Mouse (Mus musculus) heart, embryonic 10.5 days (tissue): ENCODE measurements around the gene Wwp2. TPM values are rescaled to one million over a fixed set of nuclear protein-coding genes. Genes with fewer than 3 reads are reported as not detected.

Experiments used
- DNase-seq: peaks from one replicate; pipeline ENCODE4 v3.0.0-alpha.2; 2017; ENCODE audit warnings: low spot score
- H3K27ac ChIP-seq: fragments of 300-500 bp; sonication (generic); 2 replicates; pipeline ENCODE4 v1.5.1; 2016; ENCODE audit warnings: mild to moderate bottlenecking
- H3K27me3 ChIP-seq: fragments of 300-500 bp; sonication (generic); 2 replicates; pipeline ENCODE4 v1.6.1; 2016; ENCODE audit warnings: mild to moderate bottlenecking; ENCODE audit not compliant: poor library complexity, insufficient read depth, severe bottlenecking
- H3K36me3 ChIP-seq: fragments of 300-500 bp; sonication (generic); 2 replicates; pipeline ENCODE4 v1.6.1; 2016; ENCODE audit warnings: mild to moderate bottlenecking, moderate library complexity
- H3K4me1 ChIP-seq: fragments of 300-500 bp; sonication (generic); 2 replicates; pipeline ENCODE4 v1.6.1; 2016; ENCODE audit warnings: mild to moderate bottlenecking
- H3K4me3 ChIP-seq: fragments of 300-500 bp; sonication (generic); 2 replicates; pipeline ENCODE4 v1.5.1; 2016; ENCODE audit warnings: mild to moderate bottlenecking, moderate library complexity
- H3K9me3 ChIP-seq: fragments of 300-500 bp; sonication (generic); 2 replicates; pipeline ENCODE4 v1.6.1; 2016; ENCODE audit warnings: mild to moderate bottlenecking, moderate library complexity
- WGBS: fragments of 180-500 bp; shearing (Covaris S2); methylation state at CpG from one replicate; pipeline ENCODE4 v1.1.7; 2016; 5-methylcytosine and 5-hydroxymethylcytosine counted together
- microRNA counts: library from miRNA; unstranded; fragments of <30 nt; microRNA quantifications from one replicate; lab custom pipeline; 2017
- microRNA-seq: library from miRNA; unstranded; fragments of <30 nt; microRNA quantifications from one replicate; pipeline ENCODE4, GENCODE M21; 2017
- polyA plus RNA-seq: library from polyadenylated mRNA; unstranded; fragments of >200 nt; fragmentation: Nextera tagmentation; extraction: Ambion mirVana; gene quantifications from 2 replicates; pipeline ENCODE4 v1.2.1, GENCODE M21; 2016

Gene Wwp2
- polyA plus RNA-seq, 1 experiment from 2014 or later, result 46.4 TPM

- whole genome bisulfite sequencing, result 2% methylated on average over 17 of the region's 17 CpGs
- Histone ChIP-seq H3K9me3 (no peaks in the 10 kb centered on the region), H3K36me3 (peaks cover 38% of the 10 kb centered on the region), H3K4me1 (peaks cover 7% of the 10 kb centered on the region; the same call in 1 of the 2 replicates), H3K27ac (peak overlapping the region; percentile 95), H3K4me3 (peak overlapping the region; percentile 98), H3K27me3 (no peaks in the 10 kb centered on the region)
- DNase-seq, result no peak
Measured at GRCm38 (mm10) chr8:107587429-107587994, 151.3 kb downstream of the Wwp2 start.

DNA sequence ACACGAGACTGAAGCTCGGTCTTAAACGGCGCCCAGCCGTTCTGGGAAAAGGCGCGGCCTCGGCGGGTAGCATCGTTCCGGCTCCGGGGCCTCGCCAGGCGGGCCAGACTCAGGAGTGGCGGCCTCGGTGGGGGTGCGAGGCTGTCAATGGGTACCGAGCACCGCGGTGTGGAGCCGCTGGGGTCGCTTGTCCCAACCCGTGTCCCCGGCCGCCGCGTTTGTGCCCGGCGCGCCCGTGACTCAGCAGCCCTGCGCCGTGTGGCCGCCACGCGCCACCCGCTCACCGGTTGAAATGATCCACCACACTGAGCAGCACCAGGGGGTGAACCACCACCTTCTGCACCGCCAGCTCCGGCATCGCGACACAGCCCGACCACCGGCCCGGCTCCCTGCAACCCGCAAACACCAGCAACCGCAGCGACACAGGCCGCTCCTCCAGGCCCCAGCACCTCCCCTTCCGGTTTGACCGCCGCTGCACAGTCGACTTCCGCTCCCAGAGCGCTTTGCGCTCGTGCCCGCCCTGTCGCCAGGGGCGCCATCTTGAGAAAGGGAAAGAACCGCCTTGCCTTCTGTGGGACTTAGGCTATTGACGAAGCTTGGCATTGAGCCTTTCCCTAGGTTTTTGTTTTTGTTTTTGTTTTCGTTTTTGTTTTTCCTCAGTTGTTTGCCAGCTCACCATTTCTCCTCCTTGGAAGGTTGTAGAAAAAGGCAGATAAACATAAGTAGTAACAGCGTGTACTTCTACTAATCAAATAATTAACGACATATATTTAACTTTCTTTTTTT lies 152.0 kb downstream of the Wwp2 start, which contains the start of gene Psmd7:
Psmd7 (minus strand) TSS at position 470 of the 786 bp plus-strand sequence.
- WGBS, result 1% methylated on average over 65 of the region's 65 CpGs
- DNase-seq, result peak; percentile 96
- Histone ChIP-seq H3K27ac (peak within 1 kb of the TSS; percentile 95), H3K4me3 (peak within 1 kb of the TSS; percentile 98), H3K27me3 (no peaks in the 10 kb centered on the region), H3K36me3 (peaks cover 31% of the 10 kb centered on the region), H3K9me3 (no peaks in the 10 kb centered on the region), H3K4me1 (peaks cover 7% of the 10 kb centered on the region; the same call in 1 of the 2 replicates)

DNA sequence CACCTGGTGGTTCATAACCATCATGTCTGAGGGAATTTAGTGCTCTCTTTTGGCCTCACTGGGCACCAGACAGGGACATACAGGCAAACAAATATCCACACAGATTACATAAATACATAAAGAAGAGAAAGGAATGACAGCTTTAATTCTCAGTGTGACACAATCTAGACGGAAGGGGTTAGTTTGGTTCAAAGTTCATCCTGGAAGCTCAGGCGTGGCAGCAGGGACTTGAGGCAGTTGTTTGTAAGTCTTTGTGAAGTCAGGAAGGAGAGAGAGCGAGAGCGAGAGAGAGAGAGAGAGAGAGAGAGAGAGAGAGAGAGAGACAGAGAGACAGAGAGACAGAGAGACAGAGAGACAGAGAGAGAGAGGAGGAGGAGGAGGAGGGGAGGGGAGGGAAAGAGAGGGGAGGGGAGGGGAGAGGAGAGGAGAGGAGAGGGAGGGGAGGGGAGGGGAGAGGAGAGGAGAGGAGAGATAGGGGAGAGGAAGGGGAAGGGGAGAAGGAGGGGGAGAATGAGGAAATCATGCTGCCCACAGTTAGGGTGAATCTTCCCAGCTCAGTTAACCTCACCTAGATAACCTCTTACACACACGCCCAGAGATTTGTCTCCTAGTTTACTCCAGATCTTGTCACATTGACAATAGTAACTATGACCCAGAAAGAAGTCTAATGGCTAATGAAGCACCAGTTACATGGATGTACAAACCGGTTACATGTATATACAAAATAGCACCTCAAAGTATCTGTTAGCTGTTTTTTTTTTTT lies 158.0 kb downstream of the Wwp2 start:
- no peaks in the 10 kb centered on the region for H3K4me1 ChIP-seq
- no peaks in the 10 kb centered on the region for H3K36me3 ChIP-seq
- 77% methylated on average over 6 of the region's 6 CpGs for WGBS
- DNase-seq, result no peak
- H3K9me3 ChIP-seq, result peaks cover 3% of the 10 kb centered on the region; the same call in 1 of the 2 replicates
- H3K27ac ChIP-seq, result no peak overlapping the region
- H3K27me3 ChIP-seq, result no peaks in the 10 kb centered on the region
- H3K4me3 ChIP-seq, result no peak overlapping the region

DNA sequence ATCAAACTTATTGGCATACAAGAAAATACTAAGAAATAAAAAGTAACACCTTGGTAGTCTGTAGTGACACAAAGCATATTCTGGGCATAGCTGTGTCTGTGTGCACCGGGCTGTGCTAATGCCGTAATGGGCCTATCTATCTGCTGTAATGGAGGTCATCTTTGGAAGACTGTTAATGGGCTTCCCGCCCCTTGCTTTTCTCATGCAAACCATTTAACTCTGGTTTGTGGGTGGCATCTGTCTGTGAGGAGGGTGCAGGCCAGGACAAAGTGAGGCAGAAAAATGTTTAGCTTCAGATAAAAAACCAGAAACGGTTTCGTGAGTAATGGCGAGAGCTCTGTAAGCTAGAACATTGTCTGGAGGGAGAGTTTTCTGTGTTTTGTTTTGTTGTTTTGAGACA lies 158.7 kb downstream of the Wwp2 start:
- H3K4me1 ChIP-seq, result no peaks in the 10 kb centered on the region
- 80% methylated on average over 6 of the region's 6 CpGs for WGBS
- no peak overlapping the region for H3K27ac ChIP-seq
- peaks cover 3% of the 10 kb centered on the region; the same call in 1 of the 2 replicates for H3K9me3 ChIP-seq
- H3K27me3 ChIP-seq, result peaks cover 5% of the 10 kb centered on the region; the same call in 1 of the 2 replicates
- no peak for DNase-seq
- H3K4me3 ChIP-seq, result no peak overlapping the region
- H3K36me3 ChIP-seq, result no peaks in the 10 kb centered on the region

DNA sequence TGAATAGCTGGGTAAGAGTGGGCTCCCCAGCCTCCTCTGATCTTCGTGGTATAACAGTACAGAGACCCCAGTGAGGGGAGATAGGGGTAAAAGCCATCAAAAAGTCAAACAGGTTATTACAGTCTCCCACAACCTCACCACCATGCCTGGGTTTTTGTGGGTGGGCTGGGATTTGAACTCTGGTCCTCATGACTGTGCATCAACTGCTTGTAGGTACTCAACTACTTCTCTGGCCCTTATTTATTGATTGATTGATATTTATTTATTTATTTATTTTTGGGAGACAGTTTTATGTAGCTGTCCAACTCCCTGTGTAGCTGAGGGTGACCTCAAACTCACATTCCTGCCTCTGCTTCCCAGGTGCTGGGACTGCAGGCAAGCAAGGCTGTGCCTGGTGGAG lies 161.6 kb downstream of the Wwp2 start:
- H3K4me1 ChIP-seq, result no peaks in the 10 kb centered on the region
- H3K4me3 ChIP-seq, result no peak overlapping the region
- no peak for DNase-seq
- WGBS, result 63% methylated on average over 1 of the region's 1 CpGs
- peaks cover 3% of the 10 kb centered on the region; the same call in 1 of the 2 replicates for H3K9me3 ChIP-seq
- no peak overlapping the region for H3K27ac ChIP-seq
- H3K36me3 ChIP-seq, result no peaks in the 10 kb centered on the region
- H3K27me3 ChIP-seq, result peaks cover 8% of the 10 kb centered on the region; the same call in 1 of the 2 replicates

GRCm38 (mm10) chr8:107599691-107600090 lies 163.5 kb downstream of the Wwp2 start:
- H3K4me3 ChIP-seq, result no peak overlapping the region
- H3K9me3 ChIP-seq, result peaks cover 3% of the 10 kb centered on the region; the same call in 1 of the 2 replicates
- H3K4me1 ChIP-seq, result no peaks in the 10 kb centered on the region
- H3K27me3 ChIP-seq, result peaks cover 8% of the 10 kb centered on the region; the same call in 1 of the 2 replicates
- no peak for DNase-seq
- no peaks in the 10 kb centered on the region for H3K36me3 ChIP-seq
- H3K27ac ChIP-seq, result no peak overlapping the region
- 81% methylated on average over 9 of the region's 9 CpGs for WGBS

GRCm38 (mm10) chr8:107603026-107603425 lies 166.9 kb downstream of the Wwp2 start:
- no peak overlapping the region for H3K27ac ChIP-seq
- WGBS, result 7% methylated on average over 7 of the region's 7 CpGs
- H3K9me3 ChIP-seq, result no peaks in the 10 kb centered on the region
- no peak for DNase-seq
- no peaks in the 10 kb centered on the region for H3K36me3 ChIP-seq
- peaks cover 8% of the 10 kb centered on the region; the same call in 1 of the 2 replicates for H3K27me3 ChIP-seq
- no peak overlapping the region for H3K4me3 ChIP-seq
- no peaks in the 10 kb centered on the region for H3K4me1 ChIP-seq

MicroRNA genes within 50 kb of the gene (microRNA counts, 519-probe panel; counts per million panel counts)
- 5,203 counts per million, percentile 42 among the panel's probes with 10 or more counts for microRNA mmu-miR-140 (lab: Ali Mortazavi, UCI)

Small RNA genes within 50 kb of the gene (microRNA-seq; reads per million reads assigned to microRNA genes)
- gene Mir140, result 3,377 reads per million, percentile 88 among the genes with 10 or more reads in this experiment

Other genes with a start within 250 kb of the Wwp2 start
- gene Nfat5, start 142.9 kb upstream of the Wwp2 start, polyA plus RNA-seq, result 9.6 and 11.2 TPM in 2 replicates
- gene Nqo1, start 33.2 kb upstream of the Wwp2 start, polyA plus RNA-seq, result 3.9 and 4.5 TPM in 2 replicates
- gene Nob1, start 11.3 kb upstream of the Wwp2 start, polyA plus RNA-seq, result 57.5 and 80.1 TPM in 2 replicates
- gene Psmd7, start 152.1 kb downstream of the Wwp2 start, polyA plus RNA-seq, result 248 and 324 TPM in 2 replicates